Mouse (Mus musculus) c-Kit-positive CD71-positive TER-119-positive erythroid progenitor cells, embryonic 14.5 days (primary cell): ENCODE data around the gene Hnf1a.
"Not testable (repeated sequence)": the region's sequence is repeated elsewhere in the genome, so short reads cannot be mapped to it uniquely, and the experiment has no call there.

Experiments used
- DNase-seq: peaks from one replicate; pipeline ENCODE4 v3.0.0-alpha.2; 2013; ENCODE audit warnings: low spot score

Gene Hnf1a

DNA sequence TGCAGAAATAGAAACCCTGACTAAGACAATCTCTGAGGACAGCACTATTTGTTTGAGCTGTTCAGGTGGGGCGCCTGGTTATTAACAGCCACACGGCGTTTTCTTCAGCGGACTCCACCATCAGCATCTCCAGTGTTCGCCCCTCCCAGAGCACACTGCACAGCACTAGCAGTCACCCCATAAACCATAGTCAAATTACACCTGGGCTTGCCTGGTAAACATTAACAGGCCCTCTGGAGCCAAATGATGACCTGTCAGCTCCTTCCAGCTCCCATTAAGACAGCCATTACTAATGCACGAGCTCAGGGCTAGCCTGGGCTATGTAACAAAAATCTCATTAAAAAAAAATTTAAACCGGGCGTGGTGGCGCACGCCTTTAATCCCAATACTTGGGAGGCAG, 25.8 kb downstream of the Hnf1a start:
- no peak for DNase-seq

DNA sequence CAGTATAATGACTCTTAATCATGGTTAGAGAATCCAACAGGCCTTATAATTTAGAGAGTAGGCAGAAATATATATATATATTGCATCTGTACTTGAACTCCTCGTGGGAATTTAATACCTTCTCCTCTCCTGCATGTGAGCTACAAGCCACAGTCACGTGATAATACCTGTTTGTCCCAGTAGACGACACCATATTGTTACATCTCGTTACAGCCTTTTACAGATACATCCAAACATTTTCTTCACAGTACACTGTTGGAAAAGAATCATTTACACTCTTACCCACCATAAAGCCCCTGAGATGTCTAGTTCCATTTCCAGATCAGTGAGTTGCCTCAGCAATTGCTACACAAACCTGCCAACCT, 28.1 kb downstream of the Hnf1a start:
- DNase-seq, result no peak

DNA sequence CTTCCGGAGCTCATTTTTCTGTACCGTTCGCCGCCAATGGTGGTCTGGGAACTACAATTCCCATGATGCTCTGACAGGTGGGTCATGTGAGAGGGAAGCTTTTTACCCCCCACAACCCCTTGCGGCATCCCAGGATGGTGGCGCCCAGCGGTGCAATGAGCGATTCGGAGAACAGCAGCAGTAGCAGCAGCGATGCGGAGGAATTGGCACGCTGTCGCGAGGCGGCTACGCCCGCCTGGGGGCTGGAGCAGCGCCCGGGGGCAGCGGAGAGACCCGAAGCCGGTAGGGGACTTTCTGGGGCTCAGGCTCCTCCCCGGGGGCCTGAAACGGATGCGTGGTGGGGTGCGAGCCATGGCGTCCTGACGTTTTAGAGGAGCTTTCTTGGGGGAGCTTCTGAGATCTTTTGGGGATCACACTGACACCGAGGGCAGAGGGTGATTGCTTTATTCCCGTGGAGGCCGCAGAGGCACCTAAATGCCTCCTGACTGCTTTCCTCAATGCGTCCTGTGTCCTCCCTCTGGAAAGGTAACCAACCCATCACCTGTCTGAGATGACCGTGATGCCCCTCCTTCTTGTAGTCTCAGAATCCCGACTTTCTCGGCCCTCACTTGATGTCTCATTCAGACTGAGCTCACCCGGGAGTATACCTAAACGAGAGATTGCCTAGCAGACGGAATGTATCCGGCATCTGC, 28.7 kb downstream of the Hnf1a start, which contains the start of gene 2210016L21Rik:
Gene 2210016L21Rik (plus strand): TSS at position 85 of the 692 bp plus-strand sequence.
- DNase-seq, result peak; percentile 82

DNA sequence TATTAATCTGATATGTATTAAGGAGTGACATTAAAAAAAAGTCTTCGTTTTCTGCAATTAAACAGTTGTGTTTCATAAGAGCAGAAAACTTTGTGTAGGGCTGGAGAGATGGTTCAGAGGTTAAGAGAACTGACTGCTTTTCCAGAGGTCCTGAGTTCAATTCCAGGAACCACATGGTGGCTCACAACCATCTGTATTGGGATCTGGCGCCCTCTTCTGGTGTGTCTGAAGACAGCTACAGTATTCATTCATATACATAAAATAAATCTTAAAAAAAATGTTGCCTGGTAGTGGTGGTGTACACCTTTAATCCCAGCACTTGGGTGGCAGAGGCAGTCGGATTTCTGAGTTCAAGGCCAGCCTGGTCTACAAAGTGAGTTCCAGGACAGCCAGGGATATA, 29.8 kb downstream of the Hnf1a start:
- not testable (repeated sequence) for DNase-seq

DNA sequence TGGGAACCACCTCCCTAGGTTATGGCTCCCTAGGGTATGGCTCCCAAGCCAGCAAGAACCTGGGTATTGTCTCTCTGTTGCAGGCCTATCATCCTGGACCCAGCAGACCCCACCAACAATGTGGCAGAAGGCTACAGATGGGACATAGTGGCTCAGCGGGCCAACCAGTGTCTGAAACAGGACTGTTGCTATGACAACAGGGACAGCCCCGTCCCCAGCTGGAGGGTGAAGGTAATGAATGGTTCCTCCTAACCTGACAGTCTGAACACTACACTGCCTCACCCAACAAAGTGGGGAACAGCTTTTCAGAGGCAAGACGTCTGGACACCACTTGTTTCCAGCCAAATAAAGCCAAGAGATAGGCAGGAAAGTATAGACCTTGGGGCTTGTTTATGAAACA, 35.1 kb downstream of the Hnf1a start:
- DNase-seq, result no peak

DNA sequence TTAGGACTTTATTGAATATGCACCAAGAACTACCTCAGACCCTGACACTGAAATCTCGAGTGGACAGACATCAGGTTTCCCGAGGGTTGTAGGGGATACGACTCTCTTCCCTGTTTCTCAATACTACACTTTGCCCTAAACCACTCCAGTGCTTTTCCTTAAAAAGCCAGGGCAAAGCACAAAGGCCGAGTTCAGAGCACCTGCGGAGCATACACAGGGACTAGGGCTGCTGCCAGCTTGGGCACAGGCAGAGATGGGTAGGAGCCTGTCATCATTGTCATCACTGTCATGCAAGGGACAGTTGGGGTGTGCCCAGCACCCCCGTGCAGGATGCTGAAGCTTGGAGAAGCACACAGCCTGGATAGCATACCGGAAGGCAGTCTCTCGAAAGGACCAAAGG, 37.7 kb downstream of the Hnf1a start:
- DNase-seq, result no peak

DNA sequence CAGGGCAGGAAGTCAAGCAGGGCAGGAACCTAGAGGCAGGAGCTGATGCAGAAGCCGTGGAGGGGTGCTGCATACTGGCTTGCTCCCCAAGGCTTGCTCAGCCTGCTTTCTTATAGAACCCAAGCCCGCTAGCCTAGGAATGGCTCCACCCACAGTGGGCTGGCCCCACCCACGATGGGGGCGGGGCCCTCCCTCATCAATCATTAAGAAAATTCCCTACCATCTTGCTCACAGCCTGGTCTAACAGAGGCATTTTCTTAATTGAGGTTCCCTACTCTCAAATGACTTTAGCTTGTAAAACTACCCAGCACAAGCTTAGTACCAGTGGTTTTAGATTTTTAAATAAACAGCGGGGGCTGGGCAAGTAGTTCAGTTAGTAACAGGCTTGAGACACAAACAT, 39.3 kb downstream of the Hnf1a start:
- DNase-seq, result no peak

DNA sequence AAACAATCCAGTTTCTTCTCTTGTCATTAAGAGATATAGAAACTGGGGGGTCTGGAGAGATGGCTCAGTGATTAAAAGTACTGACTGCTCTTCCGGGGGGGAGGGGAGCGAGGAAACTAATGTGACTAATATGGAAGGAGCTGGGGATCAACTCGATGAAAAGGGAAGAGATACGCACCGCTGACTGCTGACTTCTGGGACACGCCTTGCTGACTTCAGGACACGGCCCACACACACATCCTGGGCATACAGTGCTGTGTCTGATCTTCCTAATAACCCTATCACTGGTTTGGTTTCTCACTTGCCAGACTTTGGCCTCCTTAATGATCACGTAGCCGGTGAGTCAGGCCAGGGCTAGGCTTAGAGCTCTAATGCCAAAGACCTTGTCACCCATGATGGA, 44.1 kb downstream of the Hnf1a start:
- no peak for DNase-seq

DNA sequence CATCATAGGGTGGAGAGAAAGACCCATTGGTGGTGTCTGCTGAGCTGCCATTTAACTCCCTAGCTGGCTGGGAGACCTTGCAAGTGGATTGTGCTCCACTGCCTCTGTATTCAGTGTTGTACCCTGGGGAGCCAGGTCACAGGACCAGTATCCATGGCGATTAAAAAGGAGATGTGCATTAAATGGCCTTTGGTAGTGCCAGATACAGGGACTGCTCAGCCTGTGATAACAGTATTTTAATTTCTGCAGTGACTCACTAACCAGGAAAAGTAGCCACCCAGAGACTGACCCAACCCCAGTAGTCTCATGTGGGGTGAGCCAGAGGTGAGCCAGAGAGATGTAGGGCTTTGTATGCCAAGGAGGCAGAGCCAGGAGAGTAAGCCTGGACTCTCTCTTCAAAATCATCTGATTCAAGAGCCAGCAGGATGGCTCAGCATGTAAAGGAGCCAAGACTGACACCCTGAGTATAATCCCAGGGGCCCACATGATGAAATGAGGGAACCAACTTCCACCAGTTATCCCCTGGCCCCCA, 44.7 kb downstream of the Hnf1a start:
- no peak for DNase-seq

DNA sequence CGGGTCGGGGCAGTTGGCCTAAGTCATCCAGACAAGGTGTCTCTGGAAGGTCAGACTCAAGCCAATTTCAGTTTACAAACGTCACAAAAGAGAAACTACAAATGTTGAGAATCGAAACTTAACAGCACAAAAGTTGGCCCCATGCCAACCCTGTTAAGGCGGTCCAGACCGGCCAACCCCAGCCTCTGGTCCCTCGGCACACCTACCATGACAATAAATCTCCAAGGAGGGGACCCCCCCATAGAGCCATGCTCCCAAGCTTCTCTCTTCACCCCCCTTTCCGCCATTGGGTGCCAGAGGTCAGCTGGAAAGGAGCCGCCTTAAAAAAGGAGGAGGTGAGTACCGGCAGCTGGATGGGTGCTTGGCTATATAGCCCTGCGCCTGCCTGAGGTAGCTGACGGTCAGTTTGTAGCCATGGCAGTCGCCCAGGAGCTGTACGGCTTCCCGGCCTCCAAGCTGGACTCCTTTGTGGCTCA, 47.9 kb downstream of the Hnf1a start, which contains the start of gene Oasl1:
Gene Oasl1 (plus strand): TSS at position 243 of the 476 bp plus-strand sequence.
- DNase-seq, result peak; percentile 9

DNA sequence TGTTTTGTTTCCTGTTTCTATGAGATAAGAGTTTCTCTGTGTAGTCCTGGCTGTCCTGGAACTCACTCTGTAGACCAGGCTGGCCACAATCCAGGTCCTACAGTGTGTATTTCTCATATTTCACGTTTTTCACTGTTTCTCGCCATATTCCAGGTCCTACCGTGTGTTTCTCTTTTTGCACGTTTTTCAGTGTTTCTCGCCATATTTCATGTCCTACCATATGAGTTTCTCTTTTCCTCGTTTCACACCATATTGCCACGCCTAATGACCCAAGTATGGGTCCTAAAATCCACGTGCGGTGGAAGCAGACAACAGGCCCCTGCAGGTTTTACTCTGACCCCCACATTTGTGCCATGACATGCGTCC, 48.5 kb downstream of the Hnf1a start:
- peak; percentile 30 for DNase-seq

DNA sequence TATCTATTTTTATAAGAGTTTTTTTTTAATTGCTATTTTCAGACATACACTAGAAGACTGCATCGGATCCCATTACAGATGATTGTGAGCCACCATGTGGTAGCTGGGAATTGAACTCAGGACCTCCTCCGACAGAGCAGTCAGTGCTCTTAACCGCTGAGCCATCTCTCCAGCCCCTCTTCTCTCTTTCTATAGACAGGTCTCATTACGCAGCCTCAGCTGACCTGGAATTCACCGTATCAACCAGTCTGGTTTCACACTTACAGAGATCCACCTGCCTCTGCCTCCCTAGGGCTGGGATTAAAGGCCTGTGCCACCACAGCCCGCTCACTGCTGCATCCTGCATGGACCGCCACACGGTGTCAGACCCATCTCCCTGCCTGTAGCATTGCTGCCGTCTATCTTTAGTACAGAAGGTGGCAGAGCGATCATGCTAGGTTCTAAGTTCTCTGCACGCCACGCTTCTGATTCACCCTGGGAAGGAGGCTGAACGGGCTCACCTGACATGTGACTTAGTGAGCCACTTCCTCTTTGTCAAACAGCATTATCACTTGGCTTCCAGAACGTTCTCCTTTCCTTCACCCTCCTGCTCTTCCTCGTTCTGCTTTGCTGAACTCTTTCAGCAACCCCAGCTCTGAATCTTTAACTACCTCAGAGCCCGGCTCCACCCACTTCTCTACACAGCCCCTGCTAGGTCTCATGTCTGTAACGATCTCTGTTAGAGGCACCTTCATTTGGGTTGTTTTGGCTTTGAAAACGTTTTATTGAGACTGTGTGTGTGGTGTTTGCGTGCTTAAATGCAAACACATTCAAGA, 49.1 kb downstream of the Hnf1a start:
- no peak for DNase-seq

DNA sequence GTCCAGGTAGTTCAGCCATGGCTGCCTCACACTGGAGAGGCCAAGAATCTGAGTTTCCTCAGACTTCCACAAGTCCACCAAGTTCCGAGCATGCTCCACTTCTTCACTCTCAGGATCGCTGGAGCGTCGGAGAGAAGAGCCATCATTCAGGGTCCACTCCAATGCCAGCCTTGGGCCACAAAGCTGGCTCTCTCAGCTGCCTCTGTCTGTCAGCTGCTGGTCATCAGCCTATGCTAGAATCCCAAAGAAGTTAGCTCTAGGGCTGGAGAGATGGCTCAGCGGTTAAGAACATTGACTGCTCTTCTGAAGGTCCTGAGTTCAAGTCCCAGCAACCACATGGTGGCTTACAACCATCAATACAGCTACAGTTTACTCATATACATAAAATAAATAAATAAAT, 53.5 kb downstream of the Hnf1a start:
- not testable (repeated sequence) for DNase-seq

DNA sequence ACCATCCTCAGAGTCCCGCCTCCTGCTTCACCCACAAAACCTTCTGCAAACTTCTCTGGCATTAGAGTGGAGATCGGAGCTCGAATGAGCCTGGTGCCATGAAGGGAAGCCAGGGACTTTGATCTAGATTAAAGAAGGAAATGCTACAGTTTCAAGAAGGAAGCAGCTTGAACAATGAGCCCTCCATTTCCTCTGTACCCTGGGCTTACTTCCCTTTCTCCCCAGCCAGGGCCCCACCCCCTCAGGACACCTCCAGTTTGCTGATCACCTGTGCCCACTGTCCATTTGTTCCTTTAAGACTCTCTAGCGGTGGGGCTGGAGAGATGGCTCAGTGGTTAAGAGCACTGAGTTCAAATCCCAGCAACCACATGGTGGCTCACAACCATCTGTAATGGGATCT, 54.1 kb downstream of the Hnf1a start:
- no peak for DNase-seq

DNA sequence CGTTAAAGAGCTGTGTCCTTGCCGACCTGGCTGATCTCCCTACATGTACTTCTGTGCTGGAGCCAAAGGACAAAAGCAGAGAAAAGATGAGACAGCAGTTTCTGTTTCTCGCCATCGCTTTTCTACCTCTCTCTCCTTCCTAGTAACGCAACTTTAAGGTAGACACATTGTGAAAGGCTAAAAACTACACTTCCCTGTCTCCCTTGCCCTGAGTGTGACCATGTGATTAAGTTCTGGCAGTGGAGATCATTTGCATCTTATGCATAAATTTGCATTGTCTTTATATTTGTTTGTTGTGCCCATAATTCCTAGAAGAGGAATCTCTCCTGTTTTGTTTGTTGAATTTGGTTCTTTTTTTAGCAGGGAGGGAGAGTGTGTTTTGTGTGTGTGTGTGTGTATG, 55.0 kb downstream of the Hnf1a start:
- no peak for DNase-seq

DNA sequence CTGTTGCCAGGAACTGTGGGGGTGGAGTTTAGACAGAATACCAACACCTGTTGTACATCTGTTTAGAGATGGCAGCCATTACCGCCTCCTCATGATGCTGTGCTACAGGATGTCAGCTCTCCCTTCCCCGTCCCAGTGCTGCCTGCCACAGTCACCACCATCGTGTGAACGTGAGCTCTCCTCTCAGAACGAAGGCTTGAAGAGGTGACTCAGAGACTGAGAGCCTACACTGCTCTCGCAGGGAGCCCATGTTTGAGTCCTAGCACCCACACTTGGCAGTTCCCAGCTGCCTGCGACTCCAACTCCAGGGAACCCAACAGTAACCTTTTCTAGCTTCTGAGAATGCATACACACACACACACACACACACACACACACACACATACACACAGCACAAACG, 56.0 kb downstream of the Hnf1a start:
- DNase-seq, result no peak

DNA sequence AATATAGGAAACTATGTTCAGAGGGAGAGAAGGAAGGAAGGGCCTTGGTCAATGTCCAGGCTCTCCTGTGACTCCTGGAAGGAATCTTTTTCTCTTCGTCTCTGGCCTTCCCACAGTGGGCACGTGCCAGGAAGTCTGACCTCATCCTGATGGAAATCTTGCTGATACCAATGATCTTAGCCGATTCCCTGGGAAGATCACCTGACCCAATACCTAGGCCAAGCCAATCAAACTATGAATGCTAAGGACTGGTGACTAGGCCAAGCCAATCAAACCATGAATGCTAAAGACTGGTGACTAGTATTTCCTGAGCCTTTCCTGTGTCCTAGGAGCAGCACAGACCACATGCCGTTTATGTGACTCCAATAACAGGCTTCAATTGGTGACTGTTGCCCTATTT, 57.2 kb downstream of the Hnf1a start:
- no peak for DNase-seq

DNA sequence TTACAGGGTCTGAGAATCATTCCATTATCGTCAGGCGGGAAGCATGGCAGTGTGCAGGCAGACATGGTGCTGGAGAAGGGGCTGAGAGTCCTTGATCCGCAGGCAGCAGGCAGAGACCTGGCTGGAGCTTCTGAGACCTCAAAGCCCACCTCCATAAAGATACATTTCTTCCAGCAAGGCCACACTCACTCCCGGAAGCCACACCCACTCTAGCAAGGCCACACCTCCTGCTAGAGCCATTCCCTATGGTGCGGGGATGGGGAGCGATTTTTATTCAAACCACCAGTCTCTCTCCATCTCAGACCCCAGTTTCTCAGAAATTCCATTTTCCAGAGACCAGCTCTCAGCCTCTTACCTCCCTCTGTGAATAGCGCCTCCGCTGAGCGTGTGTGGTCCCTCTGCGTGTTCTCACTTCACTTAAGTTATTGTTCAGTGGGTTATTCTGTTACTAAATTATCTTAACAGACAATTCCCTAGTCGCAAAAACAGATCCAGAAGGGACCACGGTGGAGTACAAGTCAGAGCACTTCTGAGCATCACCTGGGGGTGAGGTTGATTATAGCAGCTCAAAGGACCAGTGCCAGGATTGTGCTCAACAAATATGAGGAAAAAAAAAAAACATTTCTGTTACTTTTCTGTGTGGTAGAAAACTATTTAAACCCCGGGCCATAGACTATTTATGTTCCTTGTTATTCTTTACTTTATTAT, 62.1 kb downstream of the Hnf1a start:
- no peak for DNase-seq

DNA sequence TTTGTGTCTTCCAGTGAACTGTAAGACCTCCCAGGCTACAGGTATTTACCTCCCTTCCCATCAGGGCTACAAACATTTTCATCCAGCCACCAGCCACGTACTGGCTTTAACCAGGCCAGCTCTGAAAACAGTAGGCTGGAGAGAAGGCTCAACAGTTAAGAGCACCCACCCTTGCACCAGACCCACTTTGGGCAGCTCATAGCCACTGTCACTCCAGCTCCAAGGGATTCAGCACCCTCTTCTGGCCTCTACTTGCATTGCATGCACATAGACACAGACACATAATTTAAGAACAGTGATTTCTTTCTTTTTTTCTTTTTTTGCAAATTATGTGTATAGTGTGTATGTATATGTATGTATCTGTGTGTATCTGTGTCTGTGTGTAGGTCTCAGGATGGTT, 68.5 kb downstream of the Hnf1a start:
- peak; percentile 21 for DNase-seq
